Mouse (Mus musculus) hindbrain, embryonic 10.5 days (tissue): ENCODE measurements around the gene Gsg1. TPM values are rescaled to one million over a fixed set of nuclear protein-coding genes. Genes with fewer than 3 reads are reported as not detected.
A peak's percentile ranks its signal among the peaks of the same experiment; 100 is the strongest.

Experiments
- DNase-seq: peaks from one replicate; pipeline ENCODE4 v3.0.0-alpha.2; 2017; ENCODE audit warnings: low spot score
- H3K27ac ChIP-seq: fragments of 300-500 bp; sonication (generic); 2 replicates; pipeline ENCODE4 v1.5.1; 2016; ENCODE audit warnings: mild to moderate bottlenecking, moderate library complexity
- H3K27me3 ChIP-seq: fragments of 300-500 bp; sonication (generic); 2 replicates; pipeline ENCODE4 v1.6.1; 2016; ENCODE audit warnings: mild to moderate bottlenecking; ENCODE audit not compliant: poor library complexity, insufficient read depth, severe bottlenecking
- H3K36me3 ChIP-seq: fragments of 300-500 bp; sonication (generic); 2 replicates; pipeline ENCODE4 v1.6.1; 2016; ENCODE audit warnings: mild to moderate bottlenecking, moderate library complexity
- H3K4me1 ChIP-seq: fragments of 300-500 bp; sonication (generic); replicated peaks from 2 replicates; pipeline ENCODE4 v1.6.1; 2016; ENCODE audit warnings: mild to moderate bottlenecking
- H3K4me3 ChIP-seq: fragments of 300-500 bp; sonication (generic); 2 replicates; pipeline ENCODE4 v1.5.1; 2016; ENCODE audit warnings: mild to moderate bottlenecking, moderate library complexity
- H3K9me3 ChIP-seq: fragments of 300-500 bp; sonication (generic); 2 replicates; pipeline ENCODE4 v1.6.1; 2016; ENCODE audit warnings: mild to moderate bottlenecking, moderate library complexity
- WGBS: fragments of 180-500 bp; shearing (Covaris S2); methylation state at CpG from one replicate; pipeline ENCODE4 v1.1.7; 2016; 5-methylcytosine and 5-hydroxymethylcytosine counted together
- polyA plus RNA-seq: library from polyadenylated mRNA; unstranded; fragments of >200 nt; fragmentation: Nextera tagmentation; extraction: Ambion mirVana; gene quantifications from 2 replicates; pipeline ENCODE4 v1.2.1, GENCODE M21; 2016

The Gsg1 gene
- polyA plus RNA-seq, 1 experiment from 2014 or later: 0.39 TPM

DNA sequence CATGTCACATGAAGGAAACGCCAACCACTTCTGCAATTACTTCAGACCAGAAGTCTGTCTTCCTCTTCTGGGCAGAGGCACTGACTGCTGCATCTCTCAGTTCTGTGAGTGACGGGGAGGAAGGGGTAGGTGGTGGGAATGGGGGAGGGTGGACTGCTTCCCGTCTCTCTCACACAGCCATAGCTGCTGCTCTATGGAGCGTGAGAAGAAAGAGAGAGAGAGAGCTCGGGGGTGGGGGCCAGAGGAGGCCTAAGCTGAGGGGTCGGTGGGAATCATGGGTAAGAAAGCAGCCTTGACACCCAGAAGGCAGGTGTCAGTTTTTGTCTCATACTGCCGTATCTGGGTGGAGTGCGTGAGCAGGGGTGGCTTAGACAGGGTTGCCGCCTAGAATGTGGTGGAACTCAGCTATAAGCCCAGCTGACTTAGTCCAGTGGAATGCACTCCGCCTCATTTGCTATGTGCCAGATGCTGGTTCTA lies 25.6 kb downstream of the Gsg1 start:
- DNase-seq: peak; percentile 48
- Histone ChIP-seq H3K9me3 (no peaks in the 10 kb centered on the region), H3K27me3 (no peaks in the 10 kb centered on the region), H3K4me3 (no peak overlapping the region), H3K27ac (peak overlapping the region; percentile 41; the same call in 1 of the 2 replicates), H3K36me3 (peaks cover 23% of the 10 kb centered on the region; the same call in 1 of the 2 replicates), H3K4me1 (peaks cover 33% of the 10 kb centered on the region)
- WGBS: 44% methylated on average over 10 of the region's 10 CpGs

DNA sequence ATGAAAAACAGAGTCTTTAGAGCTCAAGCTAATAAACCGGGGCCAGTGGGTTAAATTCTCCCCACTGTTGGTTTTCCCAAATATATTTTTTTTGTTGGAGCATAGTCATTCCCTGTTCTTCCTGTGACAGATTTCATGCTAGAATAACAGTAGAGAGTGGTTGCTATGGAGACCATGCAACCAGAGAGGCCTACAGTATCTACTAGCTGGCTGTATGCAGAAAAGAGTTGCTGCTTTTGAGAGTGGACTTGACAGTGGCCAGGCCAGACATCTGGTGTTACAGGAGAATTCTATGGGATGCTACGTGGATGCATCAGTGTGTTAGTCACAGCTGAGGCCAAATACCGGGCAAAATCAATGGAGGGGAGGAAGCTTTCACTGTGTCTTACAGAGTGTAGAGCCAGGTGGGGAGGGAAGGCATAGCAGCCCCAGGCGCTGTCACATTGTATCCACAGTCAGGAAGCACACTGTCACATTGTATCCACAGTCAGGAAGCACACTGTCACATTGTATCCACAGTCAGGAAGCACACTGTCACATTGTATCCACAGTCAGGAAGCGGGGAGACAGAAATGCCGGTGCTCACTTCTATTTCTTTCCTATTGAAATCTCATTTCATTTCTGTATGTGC lies 30.2 kb downstream of the Gsg1 start:
- 62% methylated on average over 6 of the region's 6 CpGs for WGBS
- no peak overlapping the region for H3K27ac ChIP-seq
- no peaks in the 10 kb centered on the region for H3K27me3 ChIP-seq
- H3K4me1 ChIP-seq: peaks cover 26% of the 10 kb centered on the region
- H3K4me3 ChIP-seq: no peak overlapping the region
- peak; percentile 6 for DNase-seq
- peaks cover 30% of the 10 kb centered on the region; the same call in 1 of the 2 replicates for H3K36me3 ChIP-seq
- no peaks in the 10 kb centered on the region for H3K9me3 ChIP-seq

DNA sequence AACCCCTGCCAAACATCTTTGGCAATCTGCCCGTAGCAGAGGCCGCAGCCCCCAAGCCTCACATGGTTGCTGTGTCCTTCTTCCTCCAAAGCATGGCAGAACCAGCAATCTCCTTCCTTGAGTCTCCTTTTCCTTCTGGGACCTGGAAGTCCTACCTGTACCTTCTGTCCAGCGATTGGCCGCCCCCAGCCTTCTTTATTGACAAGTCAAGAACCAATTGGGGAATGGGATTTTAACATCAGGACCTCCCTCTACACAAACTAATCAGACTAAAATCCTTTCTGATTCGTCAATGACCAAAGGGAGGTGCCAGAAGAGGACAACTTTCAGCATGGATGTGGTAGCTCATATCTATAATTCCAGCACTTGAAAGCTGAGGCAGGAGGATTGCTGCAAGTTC lies 34.2 kb downstream of the Gsg1 start:
- Histone ChIP-seq H3K27ac (no peak overlapping the region), H3K36me3 (peaks cover 23% of the 10 kb centered on the region; the same call in 1 of the 2 replicates), H3K27me3 (no peaks in the 10 kb centered on the region), H3K4me1 (peaks cover 10% of the 10 kb centered on the region), H3K4me3 (no peak overlapping the region), H3K9me3 (no peaks in the 10 kb centered on the region)
- no peak for DNase-seq
- 92% methylated on average over 5 of the region's 5 CpGs for WGBS

DNA sequence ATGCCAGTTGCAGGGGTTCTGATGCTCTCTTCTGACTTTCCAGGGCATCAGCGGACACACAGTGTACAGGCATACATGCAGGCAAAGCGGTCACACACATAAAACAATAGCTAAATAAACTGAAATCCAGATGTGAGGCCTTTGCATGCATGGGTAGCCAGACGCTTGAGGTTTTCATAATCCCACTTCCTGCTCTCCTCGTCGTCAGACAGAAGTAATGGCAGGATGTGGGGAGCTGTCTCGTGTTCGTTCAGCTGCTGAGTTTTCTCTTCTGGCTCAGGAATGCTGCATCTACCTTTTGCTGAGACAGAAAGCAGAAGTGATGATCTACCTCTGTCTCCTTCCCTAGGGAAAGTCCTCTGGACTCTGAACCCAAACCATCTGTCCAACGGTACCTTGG lies 35.8 kb downstream of the Gsg1 start:
- Histone ChIP-seq H3K36me3 (peaks cover 30% of the 10 kb centered on the region; the same call in 1 of the 2 replicates), H3K4me3 (no peak overlapping the region), H3K9me3 (no peaks in the 10 kb centered on the region), H3K4me1 (no peaks in the 10 kb centered on the region), H3K27me3 (no peaks in the 10 kb centered on the region), H3K27ac (no peak overlapping the region)
- no peak for DNase-seq
- WGBS: 84% methylated on average over 8 of the region's 8 CpGs

DNA sequence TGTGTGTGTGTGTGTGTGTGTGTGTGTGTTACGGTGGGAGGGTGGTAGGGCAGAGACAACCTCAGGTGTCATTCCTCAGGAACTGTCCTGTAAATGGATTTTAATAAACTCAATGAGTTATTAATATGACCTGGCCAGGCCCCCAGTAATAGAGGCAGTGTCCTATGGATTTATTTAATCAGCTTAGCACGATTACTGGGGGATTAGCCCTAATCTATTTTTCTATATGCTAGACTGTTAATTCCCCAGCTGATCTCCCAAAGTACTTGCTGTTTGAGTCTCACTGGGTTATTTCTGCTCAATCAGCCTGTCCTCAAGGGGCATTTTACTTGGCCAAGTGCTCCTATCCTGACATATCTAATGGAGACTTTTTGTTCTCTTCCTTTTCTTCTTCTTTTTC lies 41.5 kb downstream of the Gsg1 start:
- no peaks in the 10 kb centered on the region for H3K27me3 ChIP-seq
- DNase-seq: no peak
- H3K9me3 ChIP-seq: no peaks in the 10 kb centered on the region
- 90% methylated on average over 2 of the region's 2 CpGs for WGBS
- peaks cover 3% of the 10 kb centered on the region; the same call in 1 of the 2 replicates for H3K4me1 ChIP-seq
- peaks cover 21% of the 10 kb centered on the region; the same call in 1 of the 2 replicates for H3K36me3 ChIP-seq
- H3K27ac ChIP-seq: no peak overlapping the region
- no peak overlapping the region for H3K4me3 ChIP-seq

DNA sequence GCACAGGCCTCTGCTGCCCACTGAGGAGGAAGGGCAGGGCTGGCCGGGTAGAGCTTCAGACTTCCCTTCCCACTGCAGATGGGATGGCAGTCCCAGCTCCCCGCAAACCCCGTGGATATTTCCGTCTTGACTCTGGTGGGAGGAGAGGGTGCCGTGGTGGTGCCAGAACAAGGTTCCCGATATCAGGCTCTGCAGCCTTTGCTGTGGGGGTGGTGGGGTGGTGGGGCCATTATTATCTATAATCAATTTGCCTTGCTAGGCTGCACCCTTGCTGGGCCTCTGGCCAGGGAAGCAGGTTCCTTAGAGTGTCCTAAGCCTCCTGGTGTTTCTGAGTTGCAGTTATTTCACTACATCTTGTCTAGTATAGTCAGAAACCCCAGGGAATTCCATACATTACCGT lies 43.0 kb downstream of the Gsg1 start:
- peaks cover 15% of the 10 kb centered on the region; the same call in 1 of the 2 replicates for H3K36me3 ChIP-seq
- H3K27ac ChIP-seq: no peak overlapping the region
- no peak for DNase-seq
- H3K4me1 ChIP-seq: peaks cover 7% of the 10 kb centered on the region; the same call in 1 of the 2 replicates
- H3K4me3 ChIP-seq: no peak overlapping the region
- no peaks in the 10 kb centered on the region for H3K9me3 ChIP-seq
- H3K27me3 ChIP-seq: no peaks in the 10 kb centered on the region
- WGBS: 78% methylated on average over 7 of the region's 7 CpGs

DNA sequence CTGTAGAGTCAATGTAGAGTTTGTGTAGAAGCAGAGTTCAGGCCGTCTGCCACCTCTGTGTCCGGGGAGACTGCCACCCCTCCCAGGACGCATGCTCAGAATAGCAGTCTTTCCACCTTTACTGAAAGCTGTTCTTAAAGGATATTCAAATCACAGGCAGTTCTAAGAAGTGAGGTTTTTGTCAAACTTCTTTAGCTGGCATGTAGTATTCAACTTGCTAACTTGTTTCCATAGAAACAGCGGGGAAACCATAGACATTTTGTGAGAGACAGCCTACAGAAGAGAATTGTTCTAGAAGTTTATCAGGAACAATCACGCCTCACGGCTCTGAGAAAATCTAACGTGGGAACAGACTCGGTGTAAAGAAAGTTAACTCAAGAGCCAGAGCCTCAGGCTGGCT lies 47.2 kb downstream of the Gsg1 start:
- H3K36me3 ChIP-seq: 0 out of 2 replicates have a peak, but pooled peaks cover 3% of the 10 kb centered on the region
- WGBS: 56% methylated on average over 8 of the region's 8 CpGs
- H3K4me3 ChIP-seq: no peak overlapping the region
- H3K9me3 ChIP-seq: no peaks in the 10 kb centered on the region
- no peak for DNase-seq
- peaks cover 7% of the 10 kb centered on the region; the same call in 1 of the 2 replicates for H3K4me1 ChIP-seq
- H3K27me3 ChIP-seq: no peaks in the 10 kb centered on the region
- no peak overlapping the region for H3K27ac ChIP-seq

DNA sequence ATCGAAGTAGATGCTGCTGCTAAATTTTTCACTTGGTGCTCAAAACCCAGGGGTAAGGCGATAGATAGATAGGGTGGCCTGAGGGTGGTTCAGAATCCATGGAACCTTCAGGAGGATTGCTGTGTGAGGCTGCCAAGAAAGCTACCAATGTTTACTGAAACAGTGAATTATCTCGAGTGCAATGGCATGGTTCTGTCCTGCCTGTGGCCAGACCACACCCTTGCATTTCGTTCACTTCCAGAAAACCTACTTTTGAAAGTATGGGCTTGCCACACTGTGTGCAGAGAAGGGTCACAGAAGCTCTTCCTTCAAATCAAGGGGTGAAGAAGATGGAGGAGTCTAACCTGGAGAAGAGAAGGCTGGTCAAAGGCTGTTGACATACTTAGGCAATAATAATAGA lies 48.3 kb downstream of the Gsg1 start:
- WGBS: 89% methylated on average over 4 of the region's 4 CpGs
- H3K9me3 ChIP-seq: no peaks in the 10 kb centered on the region
- no peak overlapping the region for H3K4me3 ChIP-seq
- no peaks in the 10 kb centered on the region for H3K27me3 ChIP-seq
- 0 out of 2 replicates have a peak, but pooled peaks cover 3% of the 10 kb centered on the region for H3K36me3 ChIP-seq
- H3K27ac ChIP-seq: no peak overlapping the region
- peaks cover 5% of the 10 kb centered on the region; the same call in 1 of the 2 replicates for H3K4me1 ChIP-seq
- no peak for DNase-seq

DNA sequence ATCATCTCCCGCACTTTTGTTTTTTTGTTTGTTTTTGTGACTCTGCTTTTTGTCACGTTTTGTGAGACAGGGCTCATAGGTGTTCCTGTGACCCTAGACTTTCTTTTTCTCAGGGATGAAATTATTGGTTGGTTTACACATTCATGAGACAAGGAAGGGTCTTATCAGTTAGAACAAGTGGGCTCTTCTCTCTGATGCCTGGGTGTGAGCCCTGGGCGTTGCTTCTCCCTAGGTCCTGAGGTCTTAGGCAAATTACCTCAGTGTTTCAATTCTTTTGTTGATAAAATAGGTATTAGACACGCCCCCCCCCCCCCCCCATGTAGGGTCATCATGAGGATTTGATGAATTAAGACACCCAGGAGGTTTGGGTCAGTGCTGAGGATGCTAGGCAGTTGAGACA lies 49.3 kb downstream of the Gsg1 start:
- no peaks in the 10 kb centered on the region for H3K9me3 ChIP-seq
- H3K4me3 ChIP-seq: no peak overlapping the region
- 0 out of 2 replicates have a peak, but pooled peaks cover 3% of the 10 kb centered on the region for H3K36me3 ChIP-seq
- 70% methylated on average over 4 of the region's 4 CpGs for WGBS
- no peak overlapping the region for H3K27ac ChIP-seq
- H3K27me3 ChIP-seq: no peaks in the 10 kb centered on the region
- no peak for DNase-seq
- peaks cover 5% of the 10 kb centered on the region; the same call in 1 of the 2 replicates for H3K4me1 ChIP-seq

DNA sequence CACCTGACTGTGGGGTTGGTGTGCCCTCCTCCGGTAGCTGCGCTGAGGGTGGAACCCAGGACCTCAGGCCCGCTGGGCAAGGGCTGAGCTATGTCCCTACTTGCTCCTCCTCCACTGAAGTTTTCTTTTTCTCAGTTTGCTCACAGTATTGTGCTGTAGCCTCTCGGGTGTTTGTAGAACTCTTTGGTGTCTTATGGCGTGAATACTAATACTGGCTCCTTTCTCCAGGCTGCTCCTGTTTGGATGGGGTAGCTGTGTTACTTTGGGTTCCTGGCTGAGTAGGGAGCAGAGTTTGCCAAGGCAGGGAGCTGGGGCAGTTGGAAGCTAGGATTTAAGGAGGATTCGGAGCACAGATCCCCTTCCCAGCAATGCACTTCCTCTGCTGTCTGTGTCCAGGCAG lies 50.4 kb downstream of the Gsg1 start:
- Histone ChIP-seq H3K36me3 (no peaks in the 10 kb centered on the region), H3K4me3 (no peak overlapping the region), H3K4me1 (peaks cover 9% of the 10 kb centered on the region), H3K27ac (no peak overlapping the region), H3K9me3 (no peaks in the 10 kb centered on the region), H3K27me3 (no peaks in the 10 kb centered on the region)
- no peak for DNase-seq
- 64% methylated on average over 6 of the region's 6 CpGs for WGBS

DNA sequence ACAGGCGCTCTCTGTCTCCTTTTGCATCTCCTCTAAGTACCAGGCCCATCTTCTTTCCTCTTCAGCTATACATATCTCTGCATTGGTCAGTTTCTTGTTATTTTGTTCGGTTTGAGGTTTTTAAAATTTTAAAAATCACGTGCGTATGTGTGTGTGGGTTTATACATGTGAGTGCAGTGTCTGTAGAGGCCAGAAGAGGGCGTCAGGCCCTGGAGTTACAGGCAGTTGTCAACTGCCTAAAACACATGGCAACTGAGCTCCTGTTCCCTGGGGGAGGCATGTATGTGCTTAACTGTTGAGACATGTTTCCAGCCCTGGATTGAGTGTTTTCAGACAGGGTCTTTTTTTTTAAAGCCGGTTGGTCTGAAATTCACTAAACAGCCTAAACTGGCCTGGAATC lies 51.5 kb downstream of the Gsg1 start:
- H3K27me3 ChIP-seq: no peaks in the 10 kb centered on the region
- peaks cover 20% of the 10 kb centered on the region for H3K4me1 ChIP-seq
- no peak for DNase-seq
- H3K4me3 ChIP-seq: no peak overlapping the region
- H3K27ac ChIP-seq: no peak overlapping the region
- WGBS: 89% methylated on average over 6 of the region's 6 CpGs
- no peaks in the 10 kb centered on the region for H3K36me3 ChIP-seq
- H3K9me3 ChIP-seq: no peaks in the 10 kb centered on the region

DNA sequence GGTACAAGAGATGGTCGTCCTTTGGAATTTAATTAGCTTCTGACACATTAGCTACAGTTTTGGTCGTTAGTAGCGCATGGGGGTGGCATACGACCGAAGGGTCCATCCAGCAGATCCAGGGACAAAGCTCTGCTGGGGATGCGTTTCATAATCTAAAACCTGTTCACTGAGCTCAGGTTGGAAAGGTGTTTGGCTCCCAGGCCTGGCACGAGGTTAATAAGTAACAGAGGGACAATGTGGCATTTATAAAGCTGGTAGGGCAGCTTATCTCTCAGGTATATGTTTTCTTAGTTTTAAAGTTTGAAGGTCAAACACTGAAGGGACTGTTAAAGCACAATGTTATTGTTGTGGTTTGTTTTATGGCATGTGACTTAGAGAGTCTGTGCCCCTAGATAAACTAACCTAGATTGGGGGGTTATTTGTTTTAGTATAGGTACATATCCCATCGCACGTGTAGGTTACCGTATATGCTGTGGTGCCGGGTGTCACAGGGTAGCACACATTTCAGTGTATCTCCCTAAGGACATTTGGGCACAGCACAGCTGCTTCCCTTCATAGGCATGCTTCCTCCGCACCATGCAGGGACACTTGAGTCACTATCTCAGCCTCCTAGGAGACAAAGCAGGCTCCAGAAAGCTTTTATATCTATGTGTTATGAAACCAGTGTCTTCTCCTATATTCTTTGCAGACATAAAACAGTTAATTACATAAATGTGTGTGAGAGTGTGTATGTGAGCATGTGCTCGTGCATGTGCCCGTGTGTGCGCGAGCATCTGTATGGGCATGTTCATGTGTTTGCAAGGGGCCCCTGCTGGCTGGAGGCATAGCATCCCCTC lies 53.8 kb downstream of the Gsg1 start:
- 90% methylated on average over 16 of the region's 16 CpGs for WGBS
- H3K4me1 ChIP-seq: peaks cover 18% of the 10 kb centered on the region
- H3K9me3 ChIP-seq: no peaks in the 10 kb centered on the region
- no peaks in the 10 kb centered on the region for H3K36me3 ChIP-seq
- no peak for DNase-seq
- H3K27me3 ChIP-seq: peaks cover 10% of the 10 kb centered on the region; the same call in 1 of the 2 replicates
- H3K27ac ChIP-seq: no peak overlapping the region
- H3K4me3 ChIP-seq: no peak overlapping the region

DNA sequence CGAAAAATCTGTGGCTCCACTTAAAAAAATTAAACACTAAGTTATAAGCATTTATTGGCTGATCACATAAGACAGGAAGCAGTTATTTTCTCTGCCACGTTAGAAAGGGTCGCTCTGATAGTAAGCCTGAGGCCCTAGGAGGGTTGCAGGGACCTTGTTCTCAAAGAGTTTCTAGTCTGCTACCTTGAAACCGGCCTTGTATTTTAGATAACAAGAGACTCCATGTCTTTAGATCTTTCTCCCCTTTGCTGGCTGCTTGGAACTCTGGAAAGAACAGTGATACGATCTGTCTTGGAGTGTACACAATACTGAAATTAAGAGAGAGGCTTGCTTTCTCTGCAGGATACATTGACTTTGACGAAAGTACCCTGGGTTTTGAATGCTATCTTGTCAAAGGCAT lies 55.4 kb downstream of the Gsg1 start:
- no peaks in the 10 kb centered on the region for H3K36me3 ChIP-seq
- no peaks in the 10 kb centered on the region for H3K9me3 ChIP-seq
- DNase-seq: no peak
- H3K4me3 ChIP-seq: peak overlapping the region; percentile 91
- H3K27me3 ChIP-seq: peaks cover 13% of the 10 kb centered on the region; the same call in 1 of the 2 replicates
- peaks cover 24% of the 10 kb centered on the region for H3K4me1 ChIP-seq
- 48% methylated on average over 6 of the region's 6 CpGs for WGBS
- peak overlapping the region; percentile 95 for H3K27ac ChIP-seq
